Mouse (Mus musculus) small intestine, adult 2 months (tissue): ENCODE results near the gene Anapc5. TPM values are rescaled to one million over a fixed set of nuclear protein-coding genes. Genes with fewer than 3 reads are reported as not detected.
A peak's percentile ranks its signal among the peaks of the same experiment; 100 is the strongest.

ENCODE experiments used
- H3K27ac ChIP-seq: fragments of 200-500 bp; 2 replicates; pipeline ENCODE4 v1.5.1; 2012; ENCODE audit warnings: low read depth, low read length, control low read depth, inconsistent platforms; ENCODE audit not compliant: insufficient read depth
- H3K27me3 ChIP-seq: fragments of 200-500 bp; 2 replicates; pipeline ENCODE4 v1.6.1; 2012; ENCODE audit warnings: mild to moderate bottlenecking, moderate library complexity, low read length, inconsistent platforms; ENCODE audit not compliant: control insufficient read depth, insufficient read depth
- H3K36me3 ChIP-seq: fragments of 200-500 bp; 2 replicates; pipeline ENCODE4 v1.6.1; 2012; ENCODE audit warnings: mild to moderate bottlenecking, low read length, control low read depth, inconsistent platforms; ENCODE audit not compliant: control insufficient read depth, insufficient read depth
- H3K4me1 ChIP-seq: fragments of 200-500 bp; 2 replicates; pipeline ENCODE4 v1.6.1; 2012; ENCODE audit warnings: low read length, inconsistent platforms, mixed read lengths; ENCODE audit not compliant: control insufficient read depth, insufficient read depth, insufficient read length
- H3K4me3 ChIP-seq: fragments of 200-500 bp; 2 replicates; pipeline ENCODE4 v1.5.1; 2012; ENCODE audit warnings: low read depth, mild to moderate bottlenecking, control low read depth, inconsistent platforms, low read length, moderate library complexity
- CTCF ChIP-seq: fragments of 200-500 bp; IDR thresholded peaks from 2 replicates; pipeline ENCODE4 v1.5.1; 2012; ENCODE audit warnings: low read depth, mild to moderate bottlenecking, control low read depth, inconsistent platforms, low read length, moderate library complexity, mixed read lengths; ENCODE audit not compliant: insufficient replicate concordance, insufficient read length; ENCODE audit errors: extremely low read depth
- POLR2A ChIP-seq: fragments of 200-500 bp; IDR thresholded peaks from 2 replicates; pipeline ENCODE4 v1.6.1; 2012; ENCODE audit warnings: low read depth, mild to moderate bottlenecking, control low read depth, inconsistent platforms, low read length, moderate library complexity
- WGBS: fragments of 180-500 bp; shearing (Covaris S2); methylation state at CpG from one replicate; pipeline ENCODE4 v1.1.7; 2018; 5-methylcytosine and 5-hydroxymethylcytosine counted together
- polyA plus RNA-seq: library from polyadenylated mRNA; depleted of rRNA; stranded (reverse); fragments of >200 nt; gene quantifications from 2 replicates; pipeline ENCODE4 v1.2.3, GENCODE M21; 2012

The Anapc5 gene
- polyA plus RNA-seq, 1 experiment: 94.7 TPM

- peak overlapping the region; percentile 65 for H3K27ac ChIP-seq
- H3K4me3 ChIP-seq: no peak overlapping the region
- 24% methylated on average over 17 of the region's 17 CpGs for WGBS
- H3K4me1 ChIP-seq: peaks cover 36% of the 10 kb centered on the region
- H3K27me3 ChIP-seq: no peaks in the 10 kb centered on the region
- no peak for TF ChIP-seq POLR2A
- TF ChIP-seq CTCF: no peak
- peaks cover 18% of the 10 kb centered on the region for H3K36me3 ChIP-seq
Observed at GRCm38 (mm10) chr5:122798557-122799378, 22.4 kb downstream of the Anapc5 start.

- Histone ChIP-seq H3K4me1 (peaks cover 36% of the 10 kb centered on the region), H3K27ac (peak overlapping the region; percentile 65), H3K27me3 (no peaks in the 10 kb centered on the region), H3K4me3 (no peak overlapping the region), H3K36me3 (peaks cover 20% of the 10 kb centered on the region)
- TF ChIP-seq POLR2A (no peak), CTCF (no peak)
- 33% methylated on average over 3 of the region's 3 CpGs for WGBS
Observed at GRCm38 (mm10) chr5:122797866-122798265, 23.3 kb downstream of the Anapc5 start.

- Histone ChIP-seq H3K27ac (no peak overlapping the region), H3K4me1 (no peaks in the 10 kb centered on the region), H3K27me3 (no peaks in the 10 kb centered on the region), H3K36me3 (peaks cover 27% of the 10 kb centered on the region), H3K4me3 (no peak overlapping the region)
- WGBS: 65% methylated on average over 2 of the region's 2 CpGs
- TF ChIP-seq CTCF: no peak
- TF ChIP-seq POLR2A: no peak
Observed at GRCm38 (mm10) chr5:122788696-122789095, 32.4 kb downstream of the Anapc5 start.

GRCm38 (mm10) chr5:122786035-122786819 lies 34.9 kb downstream of the Anapc5 start:
- Histone ChIP-seq H3K36me3 (peaks cover 15% of the 10 kb centered on the region), H3K27me3 (no peaks in the 10 kb centered on the region), H3K27ac (no peak overlapping the region), H3K4me1 (no peaks in the 10 kb centered on the region), H3K4me3 (no peak overlapping the region)
- no peak for TF ChIP-seq POLR2A
- TF ChIP-seq CTCF: no peak
- 78% methylated on average over 12 of the region's 12 CpGs for WGBS

- Histone ChIP-seq H3K4me1 (peaks cover 2% of the 10 kb centered on the region; the same call in 1 of the 2 replicates), H3K4me3 (no peak overlapping the region), H3K27me3 (peaks cover 3% of the 10 kb centered on the region), H3K27ac (no peak overlapping the region), H3K36me3 (peaks cover 9% of the 10 kb centered on the region)
- 52% methylated on average over 14 of the region's 14 CpGs for WGBS
- no peak for TF ChIP-seq POLR2A
- TF ChIP-seq CTCF: no peak
Observed at GRCm38 (mm10) chr5:122783726-122784406, 37.3 kb downstream of the Anapc5 start.

GRCm38 (mm10) chr5:122782066-122782465 lies 39.1 kb downstream of the Anapc5 start:
- peaks cover 7% of the 10 kb centered on the region for H3K27me3 ChIP-seq
- H3K4me1 ChIP-seq: peaks cover 2% of the 10 kb centered on the region; the same call in 1 of the 2 replicates
- no peak overlapping the region for H3K27ac ChIP-seq
- H3K4me3 ChIP-seq: no peak overlapping the region
- WGBS: 22% methylated on average over 1 of the region's 1 CpGs
- no peaks in the 10 kb centered on the region; the same call in 1 of the 2 replicates for H3K36me3 ChIP-seq
- no peak for TF ChIP-seq CTCF
- no peak for TF ChIP-seq POLR2A
